Mouse (Mus musculus): ENCODE results near the gene Cmip.

The Cmip gene

GRCm38 (mm10) chr8:117467466-117467865 lies 210.6 kb downstream of the Cmip start:
- no peak for DNase-seq (ENCODE audit: low read depth, low spot score)

- no peak for DNase-seq (ENCODE audit: low read depth, low spot score)
Measured at GRCm38 (mm10) chr8:117469431-117470341, 212.8 kb downstream of the Cmip start.

GRCm38 (mm10) chr8:117470342-117470781 lies 213.5 kb downstream of the Cmip start:
- peak; percentile 82 for DNase-seq (ENCODE audit: low read depth, low spot score)

GRCm38 (mm10) chr8:117471174-117471573 lies 214.3 kb downstream of the Cmip start:
- DNase-seq (ENCODE audit: low read depth, low spot score), result peak; percentile 56

- DNase-seq (ENCODE audit: low read depth, low spot score), result no peak
Measured at GRCm38 (mm10) chr8:117471655-117472054, 214.8 kb downstream of the Cmip start.

GRCm38 (mm10) chr8:117472332-117472731 lies 215.5 kb downstream of the Cmip start:
- DNase-seq (ENCODE audit: low read depth, low spot score), result no peak

GRCm38 (mm10) chr8:117474944-117475343 lies 218.1 kb downstream of the Cmip start:
- peak; percentile 83 for DNase-seq (ENCODE audit: low read depth, low spot score)

- no peak for DNase-seq (ENCODE audit: low read depth, low spot score)
Measured at GRCm38 (mm10) chr8:117475819-117476218, 219.0 kb downstream of the Cmip start.

GRCm38 (mm10) chr8:117478082-117478481 lies 221.2 kb downstream of the Cmip start:
- no peak for DNase-seq (ENCODE audit: low read depth, low spot score)

GRCm38 (mm10) chr8:117479996-117480395 lies 223.1 kb downstream of the Cmip start:
- no peak for DNase-seq (ENCODE audit: low read depth, low spot score)

- no peak for DNase-seq (ENCODE audit: low read depth, low spot score)
Measured at GRCm38 (mm10) chr8:117480516-117480915, 223.7 kb downstream of the Cmip start.

- DNase-seq (ENCODE audit: low read depth, low spot score), result no peak
Measured at GRCm38 (mm10) chr8:117481830-117482229, 225.0 kb downstream of the Cmip start.

GRCm38 (mm10) chr8:117484731-117485130 lies 227.9 kb downstream of the Cmip start:
- DNase-seq (ENCODE audit: low read depth, low spot score), result no peak

GRCm38 (mm10) chr8:117485316-117485715 lies 228.5 kb downstream of the Cmip start:
- DNase-seq (ENCODE audit: low read depth, low spot score), result no peak

- no peak for DNase-seq (ENCODE audit: low read depth, low spot score)
Measured at GRCm38 (mm10) chr8:117488246-117489005, 231.6 kb downstream of the Cmip start.

GRCm38 (mm10) chr8:117493543-117493942 lies 236.7 kb downstream of the Cmip start:
- no peak for DNase-seq (ENCODE audit: low read depth, low spot score)

GRCm38 (mm10) chr8:117494874-117495273 lies 238.0 kb downstream of the Cmip start:
- no peak for DNase-seq (ENCODE audit: low read depth, low spot score)

- no peak for DNase-seq (ENCODE audit: low read depth, low spot score)
Measured at GRCm38 (mm10) chr8:117498179-117498914, 241.5 kb downstream of the Cmip start, which contains the start of gene Plcg2. Plcg2 (plus strand) TSS chr8:117498291.

GRCm38 (mm10) chr8:117498915-117499540 lies 242.2 kb downstream of the Cmip start:
- no peak for DNase-seq (ENCODE audit: low read depth, low spot score)

- no peak for DNase-seq (ENCODE audit: low read depth, low spot score)
Measured at GRCm38 (mm10) chr8:117500232-117500823, 243.5 kb downstream of the Cmip start.

GRCm38 (mm10) chr8:117501323-117501722 lies 244.5 kb downstream of the Cmip start:
- DNase-seq (ENCODE audit: low read depth, low spot score), result no peak
